Mouse (Mus musculus): ENCODE data around the gene Tnn. TPM values are rescaled to one million over a fixed set of nuclear protein-coding genes. Genes with fewer than 3 reads are reported as not detected.

The Tnn gene
- total RNA-seq (2023) = not detected

DNA sequence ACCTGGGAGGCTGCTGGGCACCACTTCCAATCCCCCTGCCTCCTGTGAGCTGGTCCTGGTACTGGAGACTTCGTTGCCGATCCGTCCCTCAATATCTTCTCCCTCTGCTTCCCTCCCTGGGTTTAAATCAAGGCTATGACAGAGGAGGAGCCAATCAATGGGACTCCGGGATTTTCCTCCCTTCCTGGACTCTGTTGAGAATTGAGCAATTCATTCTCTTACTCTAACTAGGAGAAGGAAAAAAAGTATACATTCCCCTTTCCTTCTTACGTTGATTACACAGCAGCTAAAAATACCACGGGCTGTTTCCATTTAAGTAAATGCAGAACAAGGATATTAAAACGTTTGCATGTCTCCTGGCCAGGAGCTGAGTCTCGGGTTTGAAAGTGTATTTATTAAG, at the start of gene Tnn:
Gene Tnn (minus strand): TSS at position 101 of the 400 bp plus-strand sequence.

GRCm38 (mm10) chr1:160194529-160195336, 41.4 kb upstream of the Tnn start, which contains the start of gene Mrps14:
Gene Mrps14 (plus strand): TSS chr1:160195215.

GRCm38 (mm10) chr1:160044237-160045021, 109.0 kb downstream of the Tnn start, which contains the start of gene 4930523C07Rik:
Gene 4930523C07Rik (plus strand): TSS chr1:160044382.

Other genes with a start within 250 kb of the Tnn start
- gene 4930523C07Rik, start 109.2 kb downstream of the Tnn start, total RNA-seq (2023) = 100 to 1,000 TPM; 427 to 434 TPM
- 10 to 100 TPM; 32.4 to 48.9 TPM for gene Mrps14, start 41.6 kb upstream of the Tnn start, total RNA-seq (2023)
- gene Cacybp, start 59.3 kb upstream of the Tnn start, total RNA-seq (2023) = 10 to 100 TPM; 43.6 to 78.1 TPM

All from B cell, adult 67 days (primary cell).